Mouse (Mus musculus): ENCODE measurements at regions not wholly inside any gene's neighbourhood (a gene's known extent, or its start where the extent isn't known, plus 50 kb on each side); places are given as distances from the start of the nearest gene placed in this dataset.

DNA sequence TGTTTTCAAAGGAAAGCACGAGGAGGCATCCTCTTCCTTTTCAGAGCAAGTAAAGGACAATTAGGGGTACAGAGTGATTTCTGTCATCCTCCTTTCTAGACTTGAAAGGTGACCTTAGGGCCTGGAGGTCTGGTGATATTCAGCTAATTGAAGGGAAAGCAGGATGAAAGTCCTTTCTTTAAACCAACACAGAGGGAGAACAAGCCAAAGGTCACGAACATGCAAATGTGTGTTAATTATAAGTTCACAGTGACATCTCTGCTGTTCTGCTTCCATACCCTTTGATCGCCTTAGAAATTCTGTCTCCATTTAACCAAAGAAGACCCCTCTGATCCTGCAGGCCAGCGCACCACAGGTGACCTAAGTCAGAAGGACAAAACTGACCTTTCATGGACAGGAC is 2126.3 kb upstream of the Lrrc6 start:
- TF ChIP-seq POLR2A (IDR thresholded peaks at IDR 0.05; ENCODE audit: control insufficient read depth, extremely low read depth, insufficient read depth, low read length, poor library complexity): no peak
- no peak for TF ChIP-seq CTCF (IDR thresholded peaks at IDR 0.05; ENCODE audit: borderline replicate concordance, control insufficient read depth, extremely low read depth, insufficient read depth, low read length, poor library complexity)
